Mouse (Mus musculus): Measurements from ENCODE around the gene Gpr39. TPM values are rescaled to one million over a fixed set of nuclear protein-coding genes. Genes with fewer than 3 reads are reported as not detected.
A peak's percentile ranks its signal among the peaks of the same experiment; 100 is the strongest.

The Gpr39 gene
- polyA plus RNA-seq, 1 experiment = 18.8 TPM

GRCm38 (mm10) chr1:125675186-125675585 is 1.6 kb upstream of the Gpr39 start:
- Histone ChIP-seq H3K4me1 (ENCODE audit: control insufficient read depth, insufficient read depth, low read length) (peaks cover 14% of the 10 kb centered on the region), H3K27me3 (ENCODE audit: control insufficient read depth, insufficient read depth, low read length) (no peaks in the 10 kb centered on the region), H3K36me3 (ENCODE audit: control insufficient read depth, insufficient read depth, low read length) (no peaks in the 10 kb centered on the region), H3K27ac (ENCODE audit: control insufficient read depth, insufficient read depth, low read depth, low read length) (no peak overlapping the region), H3K4me3 (ENCODE audit: control insufficient read depth, low read depth, low read length) (no peak overlapping the region)
- TF ChIP-seq CTCF (IDR thresholded peaks at IDR 0.05; ENCODE audit: control insufficient read depth, insufficient read depth, insufficient replicate concordance, low read depth, low read length) (no peak), POLR2A (IDR thresholded peaks at IDR 0.05; ENCODE audit: control insufficient read depth, low read depth, low read length) (no peak)

GRCm38 (mm10) chr1:125677286-125677685 is 491 bp downstream of the Gpr39 start:
- Histone ChIP-seq H3K27me3 (ENCODE audit: control insufficient read depth, insufficient read depth, low read length) (no peaks in the 10 kb centered on the region), H3K4me1 (ENCODE audit: control insufficient read depth, insufficient read depth, low read length) (peaks cover 14% of the 10 kb centered on the region), H3K27ac (ENCODE audit: control insufficient read depth, insufficient read depth, low read depth, low read length) (no peak overlapping the region), H3K4me3 (ENCODE audit: control insufficient read depth, low read depth, low read length) (peak overlapping the region; percentile 8), H3K36me3 (ENCODE audit: control insufficient read depth, insufficient read depth, low read length) (no peaks in the 10 kb centered on the region)
- TF ChIP-seq CTCF (IDR thresholded peaks at IDR 0.05; ENCODE audit: control insufficient read depth, insufficient read depth, insufficient replicate concordance, low read depth, low read length) (peak; percentile 26; the same call in 1 of the 2 replicates), POLR2A (IDR thresholded peaks at IDR 0.05; ENCODE audit: control insufficient read depth, low read depth, low read length) (no peak)

DNA sequence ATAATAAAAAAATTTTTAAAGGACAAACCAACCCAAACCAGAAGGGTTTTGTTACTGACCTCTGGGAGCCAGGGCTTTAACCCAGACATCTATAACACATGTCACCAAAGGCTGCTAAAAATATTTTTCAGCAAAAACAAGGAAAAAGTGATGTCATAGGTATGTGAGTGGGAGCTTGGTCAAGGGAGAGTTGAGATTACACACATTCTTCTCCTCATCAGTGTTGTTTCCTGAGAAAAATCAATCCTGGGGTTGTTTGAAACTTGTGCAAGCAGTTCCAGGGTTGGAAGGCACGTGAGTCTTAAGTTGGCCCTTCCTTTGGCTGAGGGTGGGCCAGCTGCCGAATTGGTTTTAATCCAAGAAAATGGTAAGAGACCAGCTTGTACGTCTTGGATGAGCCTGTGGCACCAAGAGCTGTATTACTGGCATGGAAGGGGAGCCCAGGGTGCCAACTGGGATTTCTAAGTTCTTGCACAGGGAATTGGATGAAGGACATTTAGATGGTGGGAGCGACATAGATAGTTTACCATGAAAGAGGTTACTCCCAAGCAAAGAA is 2.8 kb downstream of the Gpr39 start:
- no peaks in the 10 kb centered on the region for H3K27me3 ChIP-seq (ENCODE audit: control insufficient read depth, insufficient read depth, low read length)
- TF ChIP-seq CTCF (IDR thresholded peaks at IDR 0.05; ENCODE audit: control insufficient read depth, insufficient read depth, insufficient replicate concordance, low read depth, low read length) (no peak), POLR2A (IDR thresholded peaks at IDR 0.05; ENCODE audit: control insufficient read depth, low read depth, low read length) (no peak)

DNA sequence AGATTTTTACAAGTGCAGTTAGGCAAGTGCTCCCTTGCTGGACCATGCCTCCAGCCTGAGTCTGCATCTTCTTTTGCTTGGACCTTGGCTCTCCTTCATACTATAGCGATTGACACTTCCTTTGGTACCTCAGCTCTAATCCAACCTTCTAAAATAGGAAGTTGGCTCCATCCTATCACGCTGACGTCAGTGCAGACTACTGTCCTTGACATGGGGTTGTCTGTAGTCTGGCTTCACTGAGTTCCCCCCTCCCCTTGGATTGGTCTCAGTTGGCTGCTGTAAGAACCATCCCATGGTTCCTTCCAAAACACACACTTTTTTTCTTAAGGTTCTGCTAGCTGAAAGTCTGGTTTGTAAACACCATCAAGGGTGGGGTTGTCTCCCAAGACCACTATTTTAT is 7.6 kb downstream of the Gpr39 start:
- no peaks in the 10 kb centered on the region for H3K36me3 ChIP-seq (ENCODE audit: control insufficient read depth, insufficient read depth, low read length)
- TF ChIP-seq CTCF (IDR thresholded peaks at IDR 0.05; ENCODE audit: control insufficient read depth, insufficient read depth, insufficient replicate concordance, low read depth, low read length) (no peak), POLR2A (IDR thresholded peaks at IDR 0.05; ENCODE audit: control insufficient read depth, low read depth, low read length) (no peak)
- no peak overlapping the region for H3K4me3 ChIP-seq (ENCODE audit: control insufficient read depth, low read depth, low read length)
- no peak overlapping the region for H3K27ac ChIP-seq (ENCODE audit: control insufficient read depth, insufficient read depth, low read depth, low read length)
- H3K4me1 ChIP-seq (ENCODE audit: control insufficient read depth, insufficient read depth, low read length) = no peaks in the 10 kb centered on the region
- H3K27me3 ChIP-seq (ENCODE audit: control insufficient read depth, insufficient read depth, low read length) = no peaks in the 10 kb centered on the region

More for the DNA sequence above, 2.8 kb downstream of the Gpr39 start:
- no peak overlapping the region for H3K4me3 ChIP-seq (ENCODE audit: control insufficient read depth, low read depth, low read length)
- no peak overlapping the region for H3K27ac ChIP-seq (ENCODE audit: control insufficient read depth, insufficient read depth, low read depth, low read length)
- H3K36me3 ChIP-seq (ENCODE audit: control insufficient read depth, insufficient read depth, low read length) = no peaks in the 10 kb centered on the region
- peaks cover 14% of the 10 kb centered on the region for H3K4me1 ChIP-seq (ENCODE audit: control insufficient read depth, insufficient read depth, low read length)

- Histone ChIP-seq H3K27ac (ENCODE audit: control insufficient read depth, insufficient read depth, low read depth, low read length) (no peak overlapping the region), H3K27me3 (ENCODE audit: control insufficient read depth, insufficient read depth, low read length) (no peaks in the 10 kb centered on the region), H3K36me3 (ENCODE audit: control insufficient read depth, insufficient read depth, low read length) (no peaks in the 10 kb centered on the region), H3K4me1 (ENCODE audit: control insufficient read depth, insufficient read depth, low read length) (no peaks in the 10 kb centered on the region), H3K4me3 (ENCODE audit: control insufficient read depth, low read depth, low read length) (no peak overlapping the region)
- no peak for TF ChIP-seq CTCF (IDR thresholded peaks at IDR 0.05; ENCODE audit: control insufficient read depth, insufficient read depth, insufficient replicate concordance, low read depth, low read length)
- no peak for TF ChIP-seq POLR2A (IDR thresholded peaks at IDR 0.05; ENCODE audit: control insufficient read depth, low read depth, low read length)
These were observed 8.5 kb downstream of the Gpr39 start for GRCm38 (mm10) chr1:125685304-125685703.

DNA sequence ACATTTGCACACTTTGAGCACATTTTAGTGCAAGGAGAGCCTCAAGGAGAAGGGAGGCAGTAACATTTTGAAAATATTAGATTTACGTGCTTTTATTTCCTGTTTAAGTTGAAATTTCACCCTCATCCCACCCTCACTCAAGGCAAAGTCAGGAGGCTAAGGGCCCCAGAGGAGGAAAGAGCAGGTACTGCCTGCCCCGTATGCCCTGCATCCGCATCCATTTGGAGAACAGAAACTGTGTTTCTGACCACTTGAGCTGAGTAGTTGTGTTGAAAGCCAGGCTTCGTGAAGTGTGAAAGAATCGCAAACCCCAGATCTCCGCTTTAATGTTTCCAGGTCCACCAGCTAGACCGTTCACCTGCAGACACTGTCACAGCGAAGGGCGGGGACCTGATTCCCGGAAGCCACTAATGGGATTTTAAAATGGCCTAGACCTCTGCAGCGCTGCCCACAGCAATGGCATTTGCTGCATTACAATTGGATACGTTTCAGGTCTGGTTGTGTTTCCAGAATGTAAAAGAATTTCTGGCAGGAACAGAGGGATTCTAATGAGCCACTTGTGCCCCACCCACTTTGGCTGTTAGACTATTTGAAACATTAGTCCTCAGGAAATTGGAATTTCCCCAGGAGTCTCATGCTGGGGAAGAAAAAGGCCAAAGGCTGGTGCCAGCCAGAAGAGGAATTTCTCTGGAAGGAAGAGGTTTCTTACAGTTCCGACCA is 11.1 kb downstream of the Gpr39 start:
- no peaks in the 10 kb centered on the region for H3K36me3 ChIP-seq (ENCODE audit: control insufficient read depth, insufficient read depth, low read length)
- TF ChIP-seq CTCF (IDR thresholded peaks at IDR 0.05; ENCODE audit: control insufficient read depth, insufficient read depth, insufficient replicate concordance, low read depth, low read length) (no peak), POLR2A (IDR thresholded peaks at IDR 0.05; ENCODE audit: control insufficient read depth, low read depth, low read length) (no peak)
- no peak overlapping the region for H3K4me3 ChIP-seq (ENCODE audit: control insufficient read depth, low read depth, low read length)
- H3K27me3 ChIP-seq (ENCODE audit: control insufficient read depth, insufficient read depth, low read length) = no peaks in the 10 kb centered on the region
- H3K27ac ChIP-seq (ENCODE audit: control insufficient read depth, insufficient read depth, low read depth, low read length) = no peak overlapping the region
- no peaks in the 10 kb centered on the region for H3K4me1 ChIP-seq (ENCODE audit: control insufficient read depth, insufficient read depth, low read length)

DNA sequence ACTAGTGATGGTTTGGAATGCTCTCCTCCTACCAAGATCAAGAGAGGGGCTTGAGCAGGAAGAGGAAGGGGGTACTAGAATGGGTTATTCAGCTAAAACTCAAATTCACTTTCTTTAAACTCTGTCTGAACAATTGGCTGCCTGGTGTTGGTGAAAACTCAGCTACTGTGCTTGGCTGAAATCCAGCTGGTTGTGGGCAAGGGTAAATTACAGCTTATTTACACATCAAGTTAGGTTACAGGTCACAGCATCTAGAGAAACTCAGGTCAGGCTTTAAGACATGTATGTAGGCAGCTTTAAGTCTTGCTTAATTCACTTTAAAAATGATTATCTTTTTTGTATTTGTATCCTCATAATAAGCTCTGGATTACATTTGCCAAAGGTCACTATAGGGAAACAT is 16.7 kb downstream of the Gpr39 start:
- Histone ChIP-seq H3K36me3 (ENCODE audit: control insufficient read depth, insufficient read depth, low read length) (no peaks in the 10 kb centered on the region), H3K27me3 (ENCODE audit: control insufficient read depth, insufficient read depth, low read length) (no peaks in the 10 kb centered on the region), H3K4me1 (ENCODE audit: control insufficient read depth, insufficient read depth, low read length) (no peaks in the 10 kb centered on the region), H3K27ac (ENCODE audit: control insufficient read depth, insufficient read depth, low read depth, low read length) (no peak overlapping the region), H3K4me3 (ENCODE audit: control insufficient read depth, low read depth, low read length) (no peak overlapping the region)
- TF ChIP-seq CTCF (IDR thresholded peaks at IDR 0.05; ENCODE audit: control insufficient read depth, insufficient read depth, insufficient replicate concordance, low read depth, low read length) = no peak
- no peak for TF ChIP-seq POLR2A (IDR thresholded peaks at IDR 0.05; ENCODE audit: control insufficient read depth, low read depth, low read length)
